Mouse (Mus musculus) telencephalon, adult 2 months (tissue): ENCODE measurements around the gene Babam2.
"Not testable (repeated sequence)": the region's sequence is repeated elsewhere in the genome, so short reads cannot be mapped to it uniquely, and the experiment has no call there.

ENCODE experiments used
- DNase-seq: peaks from one replicate; pipeline ENCODE4 v3.0.0-alpha.2; 2011; ENCODE audit warnings: low read depth, low spot score

Gene Babam2

DNA sequence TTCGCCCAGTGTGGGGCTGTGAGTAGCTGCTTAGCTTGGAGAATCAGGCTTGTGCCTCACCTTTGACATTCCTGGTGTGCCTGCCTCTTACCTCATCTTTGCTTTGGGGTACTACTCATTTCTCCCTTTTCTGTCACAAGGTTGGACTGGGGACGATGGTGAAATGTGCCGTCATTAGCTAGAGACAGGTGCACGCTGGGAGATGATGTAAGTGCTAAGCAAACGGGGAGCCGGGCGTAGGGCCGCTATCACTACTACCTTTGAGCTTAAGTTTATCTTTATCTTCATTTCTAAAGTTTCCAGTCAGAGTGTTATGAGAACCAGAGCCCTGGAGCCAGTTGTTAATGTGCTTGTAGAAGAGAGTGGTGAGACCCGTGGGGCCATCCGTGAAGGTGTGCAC, 131.3 kb downstream of the Babam2 start:
- DNase-seq, result no peak

DNA sequence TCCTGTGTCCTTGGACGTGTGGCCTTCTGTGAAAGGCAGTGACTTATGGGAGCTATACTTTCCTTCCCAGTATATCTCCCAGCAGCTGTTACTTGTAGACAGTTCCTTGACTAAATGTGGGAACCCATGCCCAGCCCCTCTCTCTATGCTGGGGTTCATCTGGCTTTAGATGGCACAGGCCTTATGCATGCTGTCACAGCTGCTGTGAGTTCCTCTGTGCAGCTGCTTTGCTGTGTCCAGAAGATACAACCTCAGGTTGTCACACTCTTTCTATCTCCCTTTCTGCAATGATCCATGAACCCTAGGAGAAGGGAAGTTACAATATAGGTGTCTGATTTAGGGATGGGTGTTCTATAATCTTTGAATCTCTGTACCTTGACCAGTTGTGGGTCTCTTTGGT, 132.1 kb downstream of the Babam2 start:
- DNase-seq, result no peak

DNA sequence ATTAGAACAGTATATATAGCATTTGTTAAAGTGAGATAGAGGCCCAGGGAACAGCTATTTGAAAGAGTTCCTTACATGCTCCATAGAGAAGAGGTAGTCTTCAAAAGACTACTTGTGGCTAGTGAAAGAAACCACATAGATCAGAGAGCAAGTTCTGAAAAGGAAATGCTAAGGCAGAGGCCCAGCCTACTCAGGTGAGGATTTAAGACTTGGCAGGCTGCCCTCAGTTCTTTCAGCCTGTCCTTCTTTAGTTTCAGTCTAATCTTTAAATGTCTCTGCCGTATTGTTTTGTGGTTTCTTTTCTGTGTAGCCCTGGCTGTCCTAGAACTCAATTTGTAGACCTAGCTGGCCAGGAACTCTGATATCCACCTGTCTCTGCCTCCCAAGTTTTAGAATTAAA, 134.1 kb downstream of the Babam2 start:
- no peak for DNase-seq

DNA sequence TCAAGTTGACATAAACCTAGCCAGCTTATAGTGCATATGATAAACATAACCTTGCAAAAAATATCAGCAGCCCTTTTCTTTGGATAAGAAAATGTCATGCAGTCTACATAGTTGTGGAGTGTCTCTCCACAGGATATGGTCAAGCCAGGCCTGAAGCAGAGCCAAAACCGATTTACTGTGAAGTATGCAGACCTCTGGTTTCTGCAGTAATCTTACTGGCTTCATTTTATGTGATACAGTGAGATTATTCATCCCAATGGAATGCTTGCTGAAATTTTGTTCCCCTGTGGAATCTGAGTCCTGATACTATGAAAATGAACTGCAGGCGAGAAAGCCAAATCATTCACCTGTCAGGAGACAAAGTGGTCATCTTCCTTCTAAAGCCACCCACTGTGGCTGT, 138.2 kb downstream of the Babam2 start:
- DNase-seq, result no peak

DNA sequence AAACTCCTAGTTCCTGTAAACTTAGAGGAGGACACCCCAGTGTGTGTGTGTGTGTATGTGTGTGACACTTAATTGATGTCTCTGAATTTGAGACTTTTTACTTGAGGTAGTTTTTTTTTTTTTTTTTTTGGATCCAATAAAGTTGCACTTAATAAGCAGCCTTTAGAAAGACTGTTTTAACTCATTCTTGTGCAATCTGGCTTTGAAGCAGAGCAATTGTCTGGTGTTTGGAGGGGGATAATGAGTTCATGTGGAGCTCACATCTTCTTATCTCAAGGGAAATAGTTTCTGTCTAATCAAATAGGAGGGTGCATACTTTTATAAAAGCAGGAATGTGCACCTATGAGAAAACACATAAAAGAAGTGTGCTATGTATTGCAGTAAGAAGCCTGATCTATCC, 142.5 kb downstream of the Babam2 start:
- DNase-seq, result no peak

DNA sequence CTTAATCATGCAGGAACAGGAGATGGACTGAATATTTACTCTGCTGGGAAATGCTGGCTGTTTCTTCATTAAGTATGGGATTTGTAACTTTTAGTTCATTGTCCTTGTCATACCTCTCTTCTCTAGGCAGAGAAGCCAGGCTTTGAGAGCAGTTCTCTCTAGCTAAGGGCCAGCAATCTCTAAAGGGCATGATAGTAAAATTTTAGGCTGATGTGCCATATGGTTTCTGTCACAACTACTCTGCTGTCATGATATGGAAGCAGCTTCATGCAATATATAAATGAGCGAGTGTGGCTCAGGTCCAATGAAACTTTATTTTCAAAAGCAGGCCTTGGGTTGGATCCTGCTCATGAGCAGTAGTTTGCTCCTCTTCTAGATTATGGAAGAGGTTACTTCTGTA, 142.9 kb downstream of the Babam2 start:
- DNase-seq, result no peak

DNA sequence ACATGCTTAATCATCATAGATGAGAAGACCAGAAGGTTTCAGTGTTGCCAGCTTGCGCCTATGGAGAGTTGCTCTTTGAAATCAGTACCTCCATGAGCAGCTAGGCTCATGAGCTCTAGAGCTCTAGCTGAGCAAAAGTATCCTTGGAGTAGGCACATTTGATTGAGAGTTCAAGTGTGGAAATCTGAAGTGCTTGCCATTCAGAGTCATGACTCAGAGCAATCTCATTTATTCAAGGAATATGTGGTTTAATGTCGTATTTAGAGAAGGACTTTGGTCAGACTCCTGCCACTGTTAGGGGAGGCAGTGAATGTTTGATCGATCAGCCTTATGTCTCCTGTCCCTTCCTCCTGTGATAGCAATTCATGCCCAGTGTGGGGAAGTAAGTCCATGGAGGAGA, 147.4 kb downstream of the Babam2 start:
- no peak for DNase-seq

DNA sequence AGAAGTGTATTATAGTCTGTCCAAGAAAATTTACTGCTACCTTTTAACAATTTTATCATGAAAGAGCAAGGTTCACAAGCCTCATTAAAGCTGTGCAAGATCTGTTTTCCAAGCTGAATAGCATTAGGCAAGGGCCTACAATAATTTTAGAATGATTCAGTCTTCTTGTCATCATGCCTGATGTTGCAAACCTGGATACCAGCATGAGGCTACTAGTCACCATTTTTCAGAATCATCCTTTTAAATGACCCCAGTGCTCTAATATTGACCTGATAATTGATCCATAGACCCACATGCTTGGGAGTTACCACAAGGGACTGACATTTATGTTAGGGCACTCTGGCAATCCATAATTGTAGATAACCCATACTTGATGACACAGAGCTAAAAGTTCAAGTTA, 149.5 kb downstream of the Babam2 start:
- DNase-seq, result no peak

DNA sequence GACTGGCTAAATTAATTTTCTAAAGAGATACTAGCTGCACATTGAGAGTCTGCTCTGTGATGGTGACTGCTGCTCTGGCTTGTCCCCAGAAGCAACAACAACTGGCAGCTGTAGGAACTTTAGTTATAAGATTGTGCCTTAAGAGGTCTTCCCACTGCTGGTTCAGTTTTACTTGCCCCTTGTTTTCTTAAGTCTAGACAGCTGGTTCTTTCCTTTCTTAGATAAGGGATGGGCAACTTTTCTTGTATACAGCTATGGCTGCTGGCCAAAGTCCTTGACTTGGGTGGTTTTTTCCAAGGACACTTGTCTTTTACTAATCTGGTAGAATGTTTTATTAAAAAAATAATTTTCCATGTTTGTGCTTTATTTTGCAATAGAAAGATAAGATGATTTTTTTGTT, 151.5 kb downstream of the Babam2 start:
- DNase-seq, result no peak

DNA sequence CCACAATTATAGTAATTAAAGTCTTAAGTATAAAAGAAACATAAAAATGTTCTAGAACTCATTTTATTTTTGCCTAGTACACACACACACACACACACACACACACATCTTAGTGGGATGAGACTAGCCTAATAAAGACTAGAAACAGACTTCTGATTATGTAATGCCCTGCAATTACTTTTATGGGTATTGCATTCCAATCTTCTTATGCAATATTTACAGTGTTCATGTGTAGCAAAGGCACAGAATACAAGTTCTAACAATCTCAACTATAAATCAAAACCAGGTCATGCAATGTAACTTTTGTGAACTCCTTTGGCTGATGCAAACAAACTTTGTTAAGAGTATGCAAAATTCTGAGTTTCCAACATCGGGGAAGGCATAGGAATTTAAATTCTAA, 155.3 kb downstream of the Babam2 start:
- DNase-seq, result no peak

DNA sequence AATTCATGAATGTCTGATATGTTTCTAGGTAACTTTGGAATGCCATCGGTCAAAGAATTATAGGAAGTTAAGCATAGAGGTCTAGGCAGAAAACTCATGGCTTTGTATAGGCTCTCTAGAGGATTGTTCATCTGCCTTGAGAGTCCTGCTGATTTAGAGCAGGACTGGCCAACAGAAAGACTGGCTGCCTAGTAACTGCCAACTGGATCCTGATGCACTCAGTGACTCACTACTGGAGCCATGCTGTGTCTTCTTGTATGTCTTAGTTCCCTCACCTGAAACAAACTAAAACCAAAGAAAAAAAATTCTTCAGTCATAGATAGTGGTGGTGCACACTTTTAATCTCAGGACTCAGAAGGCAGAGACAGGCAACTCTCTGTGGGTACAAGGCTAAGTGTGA, 156.3 kb downstream of the Babam2 start:
- DNase-seq, result no peak

DNA sequence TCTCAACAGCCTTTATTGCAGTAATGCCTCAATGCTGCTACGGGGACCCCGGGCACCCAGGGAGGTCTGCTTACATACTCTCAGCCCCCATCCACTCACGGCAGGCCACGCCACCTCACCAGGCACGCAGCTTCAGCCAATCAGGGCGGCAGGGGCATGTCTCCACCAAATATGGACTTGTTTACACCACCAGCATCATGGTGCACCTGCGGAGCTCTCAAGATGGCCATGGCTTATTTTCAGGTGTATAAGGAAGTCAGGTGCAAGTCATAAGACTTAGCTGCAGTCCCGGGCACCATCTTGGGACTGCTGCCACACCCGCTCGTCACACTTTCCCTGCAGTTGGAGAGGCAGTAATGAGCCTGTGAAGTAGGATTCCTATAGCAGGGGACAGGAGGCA, 161.4 kb downstream of the Babam2 start:
- not testable (repeated sequence) for DNase-seq

DNA sequence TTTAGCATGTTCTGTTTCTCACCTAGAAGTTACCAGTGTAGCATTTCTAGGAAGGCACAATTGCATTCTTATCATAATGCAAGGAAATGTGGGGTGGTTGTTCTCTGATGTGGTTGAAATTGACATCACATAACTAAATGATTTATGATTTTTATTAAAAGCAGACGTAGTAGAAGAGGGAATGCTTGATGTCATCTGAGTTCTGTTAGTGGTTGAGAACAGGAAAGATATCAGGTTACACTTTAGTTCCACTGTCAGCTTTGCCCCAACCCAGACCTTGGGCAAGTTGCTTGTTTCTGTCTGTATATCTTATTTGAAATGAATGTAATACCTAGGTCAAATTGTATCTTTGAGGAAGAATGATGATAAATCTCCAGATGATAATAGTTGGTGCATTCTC, 162.9 kb downstream of the Babam2 start:
- no peak for DNase-seq

DNA sequence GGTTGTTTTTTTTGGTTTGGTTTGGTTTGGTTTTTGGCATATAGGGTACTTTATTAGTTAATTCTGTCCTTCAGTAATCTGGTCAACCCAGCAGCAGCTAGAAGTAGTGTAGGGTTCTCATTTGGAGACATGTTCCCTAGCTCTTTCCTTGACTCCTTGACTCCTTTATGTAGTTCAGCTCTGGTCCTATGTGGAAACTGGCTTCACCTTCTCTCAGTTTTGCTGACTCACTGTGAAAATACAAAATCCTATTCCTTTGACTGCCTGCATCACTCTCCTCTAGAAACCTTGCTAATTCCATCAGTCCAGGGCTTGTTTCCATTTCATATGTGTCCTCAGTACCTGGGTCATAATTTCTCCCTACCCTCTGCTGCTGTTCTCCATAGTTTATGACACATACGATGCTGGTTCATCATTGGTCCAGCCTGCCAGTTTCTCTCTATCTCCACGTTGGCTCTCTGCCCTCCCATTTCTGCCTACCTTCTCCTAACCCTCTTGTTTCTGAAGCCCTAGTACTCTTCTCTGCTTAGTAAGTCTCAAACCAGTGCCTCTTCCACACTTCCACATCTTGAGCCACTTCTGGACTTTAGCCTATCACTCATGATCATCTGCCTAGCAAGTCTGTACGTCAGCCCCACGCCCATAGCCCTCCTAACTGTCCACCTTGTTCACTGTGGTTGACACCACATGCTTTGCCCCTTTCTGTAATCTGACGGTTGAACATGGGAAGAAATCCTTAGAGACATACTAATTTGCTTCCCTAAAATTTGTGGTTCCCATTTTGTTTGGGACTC, 163.5 kb downstream of the Babam2 start:
- no peak for DNase-seq

DNA sequence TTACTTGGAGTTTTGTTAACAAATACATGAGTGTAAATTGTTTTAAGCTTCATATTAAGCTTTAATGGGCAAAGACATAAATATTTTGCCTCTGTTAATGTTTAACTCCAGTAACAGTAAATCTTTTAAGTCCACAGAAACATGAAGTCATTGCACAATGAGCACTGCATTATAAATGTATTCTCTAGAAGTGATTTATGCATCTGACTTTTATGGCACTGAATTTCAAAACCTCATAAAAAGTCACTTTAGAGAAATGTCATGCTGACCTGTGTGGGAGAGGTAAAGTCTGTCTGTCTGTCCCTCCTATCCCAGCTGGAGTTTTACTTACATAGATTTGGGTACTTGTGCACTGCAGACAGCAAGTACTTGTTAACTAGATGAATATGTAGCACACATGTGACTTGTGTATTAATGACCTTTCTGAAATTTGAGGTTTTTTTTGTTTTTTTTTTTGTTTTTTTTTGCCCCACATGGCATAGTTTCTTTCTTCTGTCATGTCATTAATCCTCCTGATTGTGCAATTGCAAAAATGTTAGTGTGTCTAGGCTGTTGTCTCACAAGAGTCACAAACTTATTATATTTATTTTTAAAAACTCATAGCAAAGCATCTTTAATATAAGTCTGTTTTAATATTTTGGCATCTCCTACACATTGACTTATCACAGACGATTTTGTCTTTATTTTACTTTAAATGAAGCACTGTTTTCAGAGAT, 165.4 kb downstream of the Babam2 start:
- no peak for DNase-seq

DNA sequence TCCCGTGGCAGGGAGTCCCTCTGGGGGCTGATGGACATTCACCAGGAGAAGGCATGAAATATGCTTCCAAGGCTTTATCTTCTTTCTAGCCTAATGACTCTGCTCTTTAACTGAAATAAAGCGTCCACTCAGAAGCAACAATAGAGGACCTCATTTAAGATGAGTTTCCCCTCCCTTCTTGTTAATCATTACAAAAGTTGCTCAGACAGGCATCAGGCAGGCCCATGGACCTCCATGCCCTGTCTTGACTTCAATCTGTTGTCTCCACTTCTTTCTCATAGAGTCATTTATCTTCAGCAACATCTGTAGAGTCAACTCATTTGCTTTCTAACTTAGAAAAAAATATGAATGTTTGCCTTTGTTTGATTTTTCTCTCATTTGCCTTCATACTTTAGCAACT, 166.6 kb downstream of the Babam2 start:
- DNase-seq, result no peak

DNA sequence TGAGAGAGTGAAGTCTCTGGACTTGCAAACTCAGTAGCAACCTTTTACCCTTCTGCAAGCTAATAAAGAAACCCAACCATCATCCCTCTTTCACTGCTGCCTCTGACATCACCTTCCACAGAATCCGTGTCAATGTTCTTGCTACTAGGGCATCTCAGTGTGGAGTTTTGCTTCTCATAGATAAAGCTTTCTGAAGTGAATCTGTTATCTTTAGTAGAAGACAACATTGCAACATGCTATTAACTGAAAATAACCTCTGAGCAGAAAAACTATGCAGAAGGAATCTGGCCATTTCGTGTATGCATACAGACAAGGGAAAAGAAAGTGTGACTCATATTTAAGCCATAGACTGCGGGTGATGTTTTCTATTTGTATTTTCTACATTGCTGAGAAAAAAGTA, 168.6 kb downstream of the Babam2 start:
- no peak for DNase-seq

DNA sequence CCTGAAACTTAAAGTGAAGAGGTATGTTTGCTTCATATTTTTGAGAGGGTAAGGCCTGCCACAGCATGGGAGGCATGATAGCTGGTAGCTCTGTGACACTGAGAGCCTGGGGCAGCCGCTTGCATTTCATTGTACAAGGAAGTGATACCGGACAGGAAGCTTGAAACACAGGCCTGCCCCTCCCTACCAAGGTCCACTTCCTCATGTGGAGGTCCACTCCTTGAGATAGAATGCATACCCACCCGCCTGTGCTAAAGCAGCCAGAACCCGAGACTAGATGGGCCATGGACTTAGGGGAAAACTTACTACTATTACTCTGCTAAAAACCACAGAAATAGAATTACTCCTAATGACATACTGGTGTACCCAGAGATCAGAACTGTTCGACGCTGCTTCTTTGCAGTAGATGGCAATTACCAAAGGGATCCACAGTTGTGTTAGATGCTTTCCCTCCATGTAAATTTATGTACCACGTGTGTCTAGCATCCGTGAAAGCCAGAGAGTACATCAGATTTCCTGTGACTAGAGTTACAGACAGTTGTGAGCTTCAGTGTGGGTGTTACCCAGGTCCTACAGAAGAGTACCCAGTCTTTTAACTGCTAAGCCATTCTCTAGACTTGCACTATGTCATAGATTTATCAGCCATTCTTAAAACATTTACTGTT, 173.5 kb downstream of the Babam2 start:
- DNase-seq, result no peak

DNA sequence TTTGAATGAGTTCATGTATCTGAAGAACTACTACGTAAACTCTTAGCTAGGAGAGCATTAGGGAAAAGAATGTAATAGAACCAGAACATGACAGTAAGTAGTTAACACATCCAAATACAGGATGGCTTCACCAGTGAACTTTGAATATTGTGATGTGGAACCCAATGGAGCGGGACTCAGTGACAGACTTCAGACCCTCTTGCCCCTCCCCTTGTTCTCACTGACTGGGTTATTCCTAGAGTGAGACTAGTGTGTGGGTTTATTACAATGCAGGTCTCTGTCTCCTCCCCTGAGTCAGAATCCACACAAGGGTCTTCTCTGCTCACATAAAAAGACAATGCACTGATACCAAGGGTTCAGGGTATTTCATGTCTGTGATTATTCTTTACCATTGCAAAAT, 175.8 kb downstream of the Babam2 start:
- no peak for DNase-seq

DNA sequence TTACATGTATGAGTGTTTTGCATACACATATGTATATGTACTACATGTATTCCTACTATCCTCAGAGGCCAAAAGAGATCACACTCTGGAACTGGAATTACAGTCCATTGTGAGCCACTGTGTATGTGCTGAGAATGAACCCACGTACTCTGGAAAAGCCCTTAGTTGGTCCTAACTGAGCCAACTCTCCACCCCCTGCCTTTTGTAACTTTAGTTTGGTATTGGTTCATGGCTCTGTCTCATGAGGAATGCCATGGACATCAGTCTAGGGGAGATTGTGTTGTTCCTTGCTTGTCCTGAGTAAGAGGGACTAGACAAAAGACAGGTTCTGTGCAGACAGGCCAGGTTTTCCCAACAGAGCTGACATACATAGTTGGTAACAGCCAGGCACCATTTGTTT, 177.1 kb downstream of the Babam2 start:
- DNase-seq, result no peak

DNA sequence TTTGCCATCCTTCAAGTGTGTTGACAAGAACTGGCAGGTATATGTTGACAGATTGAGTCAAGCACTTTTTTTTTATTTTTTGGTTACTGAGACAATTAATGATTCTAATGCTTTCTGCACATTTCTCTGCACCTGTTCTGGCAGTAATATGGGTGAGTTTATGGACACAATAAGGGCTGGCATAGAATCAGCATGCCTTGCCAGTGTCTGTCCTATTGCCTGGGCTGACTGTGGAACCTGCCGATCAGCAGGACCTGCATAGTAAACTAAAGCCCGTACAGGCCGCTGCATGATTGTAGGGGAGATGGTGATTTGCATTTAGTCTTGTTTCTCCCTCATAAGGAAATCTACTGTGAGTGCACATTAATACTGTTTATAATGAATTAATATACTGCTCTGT, 178.0 kb downstream of the Babam2 start:
- DNase-seq, result no peak

DNA sequence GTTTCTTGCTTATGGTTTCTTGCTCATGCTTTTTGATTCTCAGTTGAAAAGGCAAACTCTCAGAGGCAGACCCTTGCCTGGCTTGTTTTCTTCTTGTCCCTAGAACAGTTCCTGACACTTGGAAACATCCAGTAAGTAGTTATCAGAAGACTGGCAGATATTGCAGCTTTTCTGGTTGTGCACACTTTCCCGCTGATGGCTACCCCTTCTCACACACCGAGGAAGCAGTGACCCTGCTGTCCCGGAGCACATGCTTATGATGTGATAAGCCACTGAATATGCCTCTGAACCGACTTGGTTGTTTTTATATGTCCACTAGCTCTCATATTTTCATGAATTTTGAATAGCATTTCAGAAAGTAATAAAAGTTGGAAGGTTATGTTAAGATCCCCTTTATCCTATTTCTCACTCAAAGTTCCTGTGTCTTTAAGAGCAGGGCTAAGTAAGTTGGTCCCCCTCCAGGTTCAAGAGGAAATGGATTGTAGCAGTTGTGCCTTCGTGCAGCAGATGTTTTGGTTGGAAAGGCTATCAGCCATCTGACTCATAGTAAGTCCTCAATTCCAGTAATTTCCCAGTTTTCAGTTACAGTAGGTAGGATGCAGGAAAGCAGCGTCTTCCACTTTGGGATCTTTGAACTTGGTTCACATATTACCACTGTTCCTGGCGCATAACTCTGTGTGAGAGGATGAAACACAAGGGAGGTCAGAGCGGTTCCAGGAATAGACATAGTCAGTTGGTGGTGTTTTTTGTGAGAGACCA, 178.9 kb downstream of the Babam2 start:
- no peak for DNase-seq
